In the genomic region with DNA sequence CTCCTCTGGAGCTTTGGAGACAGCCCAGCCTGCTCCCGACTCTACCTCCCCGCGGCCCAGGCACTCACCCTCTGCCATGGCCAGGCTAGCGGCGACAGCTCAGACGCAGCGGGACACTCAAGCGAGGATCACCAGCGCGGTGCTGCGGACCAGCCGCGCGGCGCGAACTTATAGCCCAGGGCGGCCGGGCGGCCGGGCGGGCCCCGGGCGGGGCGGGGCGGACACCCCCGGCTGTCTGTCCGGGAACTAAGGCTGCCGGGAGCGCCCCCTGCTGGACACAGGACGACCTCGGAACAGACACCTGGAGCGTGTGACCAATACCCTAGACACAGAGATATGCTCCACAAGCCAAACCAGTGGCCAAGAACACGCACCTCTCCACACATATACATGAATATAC, we compare ENCODE assay signal across 8 mouse cellular contexts. TPM values are rescaled to one million over a fixed set of nuclear protein-coding genes. Genes with fewer than 3 reads are reported as not detected.
DNase-seq lines count a peak whose midpoint lies in the region; ATAC-seq and TF ChIP-seq lines count a peak whose summit lies in the region.

A gene (minus strand): TSS at position 214 of the 400 bp plus-strand sequence.

- H3K4me2 ChIP-seq in heart, embryonic 13.5 days: peak within 1 kb of the TSS; percentile 77
- H3K4me2 ChIP-seq in liver, embryonic 13.5 days: peak within 1 kb of the TSS; percentile 93
- H3K4me2 ChIP-seq in stomach, embryonic 14.5 days (replicated peaks; ENCODE audit: low read depth, low read length): peak within 1 kb of the TSS; percentile 68

- H3K4me3 ChIP-seq in C2C12 (ENCODE audit: insufficient read depth, poor library complexity, severe bottlenecking): no peak within 1 kb of the TSS
- peak within 1 kb of the TSS; percentile 79 for H3K4me3 ChIP-seq in erythroblast, embryonic 14.5 days (replicated peaks)
- H3K4me3 ChIP-seq in heart, embryonic 13.5 days: peak within 1 kb of the TSS; percentile 74
- H3K4me3 ChIP-seq in liver, embryonic 13.5 days (replicated peaks): peak within 1 kb of the TSS; percentile 83
- H3K4me3 ChIP-seq in stomach, embryonic 14.5 days (ENCODE audit: low read depth, low read length): peak within 1 kb of the TSS; percentile 49

- H3K36me3 ChIP-seq in C2C12 (ENCODE audit: control insufficient read depth, insufficient read depth): no peaks in the 10 kb centered on the region
- peaks cover 48% of the 10 kb centered on the region for H3K36me3 ChIP-seq in erythroblast, embryonic 14.5 days (ENCODE audit: control insufficient read depth)
- peaks cover 16% of the 10 kb centered on the region for H3K36me3 ChIP-seq in heart, embryonic 13.5 days
- H3K36me3 ChIP-seq in liver, embryonic 13.5 days: peaks cover 20% of the 10 kb centered on the region
- H3K36me3 ChIP-seq in stomach, embryonic 14.5 days (ENCODE audit: control insufficient read depth, insufficient read depth, low read length): peaks cover 6% of the 10 kb centered on the region; the same call in 1 of the 2 replicates

- peak within 1 kb of the TSS; percentile 99 for H3K27ac ChIP-seq in heart, embryonic 13.5 days (replicated peaks)
- H3K27ac ChIP-seq in liver, embryonic 13.5 days: peak within 1 kb of the TSS; percentile 98
- peak within 1 kb of the TSS; percentile 15; the same call in 1 of the 2 replicates for H3K27ac ChIP-seq in stomach, embryonic 14.5 days (ENCODE audit: low read length)

- peak; percentile 72 for TF ChIP-seq CTCF in C2C12 (IDR thresholded peaks at IDR 0.05; ENCODE audit: control insufficient read depth, insufficient read depth, insufficient read length)
- peak; percentile 68 for TF ChIP-seq CTCF in brain, embryonic 14.5 days (IDR thresholded peaks at IDR 0.05; ENCODE audit: borderline replicate concordance, extremely low read depth, insufficient read depth, insufficient read length)

- no peak within 1 kb of the TSS for H3ac ChIP-seq in C2C12 (ENCODE audit: control insufficient read depth, insufficient read length, low read depth)

- 1% methylated on average over 33 of the region's 33 CpGs for WGBS in heart, embryonic 13.5 days
- 1% methylated on average over 33 of the region's 33 CpGs for WGBS in liver, embryonic 13.5 days (ENCODE audit: insufficient replicate concordance)
- 2% methylated on average over 29 of the region's 33 CpGs for WGBS in stomach, embryonic 14.5 days

- H3K79me3 ChIP-seq in C2C12 (ENCODE audit: low read depth): no peaks in the 10 kb centered on the region

- H3K27me3 ChIP-seq in C2C12 (ENCODE audit: control insufficient read depth, insufficient read depth, insufficient read length): no peaks in the 10 kb centered on the region
- no peaks in the 10 kb centered on the region for H3K27me3 ChIP-seq in erythroblast, embryonic 14.5 days (ENCODE audit: control insufficient read depth)
- no peaks in the 10 kb centered on the region for H3K27me3 ChIP-seq in heart, embryonic 13.5 days (replicated peaks)
- H3K27me3 ChIP-seq in liver, embryonic 13.5 days: no peaks in the 10 kb centered on the region
- H3K27me3 ChIP-seq in stomach, embryonic 14.5 days (ENCODE audit: control insufficient read depth, insufficient read depth, low read length): no peaks in the 10 kb centered on the region

- peak; percentile 65 for DNase-seq in brain, embryonic 14.5 days (ENCODE audit: low read depth)
- peak; percentile 97 for DNase-seq in kidney, postnatal 10 days
- peak; percentile 90 for DNase-seq in liver, embryonic 13.5 days
- peak; percentile 67 to 84 for DNase-seq in natural killer cell, adult 2 months (ENCODE audit: low spot score in 2 of 2)

- H3K9me3 ChIP-seq in erythroblast, embryonic 14.5 days (ENCODE audit: control insufficient read depth, low read length): peaks cover 4% of the 10 kb centered on the region
- peaks cover 6% of the 10 kb centered on the region for H3K9me3 ChIP-seq in heart, embryonic 13.5 days
- peaks cover 5% of the 10 kb centered on the region for H3K9me3 ChIP-seq in liver, embryonic 13.5 days (replicated peaks)
- peaks cover 4% of the 10 kb centered on the region; the same call in 1 of the 2 replicates for H3K9me3 ChIP-seq in stomach, embryonic 14.5 days (ENCODE audit: control insufficient read depth, low read depth, low read length)

- H3K9ac ChIP-seq in heart, embryonic 13.5 days: peak within 1 kb of the TSS; percentile 95
- peak within 1 kb of the TSS; percentile 92 for H3K9ac ChIP-seq in liver, embryonic 13.5 days
- H3K9ac ChIP-seq in stomach, embryonic 14.5 days (replicated peaks; ENCODE audit: low read depth, low read length): peak within 1 kb of the TSS; percentile 40; the same call in 1 of the 2 replicates

- H3K4me1 ChIP-seq in erythroblast, embryonic 14.5 days (ENCODE audit: control insufficient read depth): peaks cover 77% of the 10 kb centered on the region
- peaks cover 52% of the 10 kb centered on the region for H3K4me1 ChIP-seq in heart, embryonic 13.5 days
- peaks cover 69% of the 10 kb centered on the region for H3K4me1 ChIP-seq in liver, embryonic 13.5 days (replicated peaks)
- peaks cover 34% of the 10 kb centered on the region for H3K4me1 ChIP-seq in stomach, embryonic 14.5 days (ENCODE audit: control insufficient read depth, insufficient read depth, low read length)

- H3K79me2 ChIP-seq in C2C12 (ENCODE audit: control insufficient read depth, insufficient read depth): no peaks in the 10 kb centered on the region

- TF ChIP-seq POLR2A in brain, embryonic 14.5 days (IDR thresholded peaks at IDR 0.05; ENCODE audit: borderline replicate concordance, extremely low read depth, insufficient read depth, insufficient read length, poor library complexity, severe bottlenecking): no peak

- ATAC-seq in heart, embryonic 13.5 days (ENCODE audit: extremely low read depth, insufficient number of reproducible peaks, low FRiP score, low TSS enrichment): peak; percentile 67
- ATAC-seq in liver, embryonic 13.5 days (ENCODE audit: low read depth): peak; percentile 62
- ATAC-seq in stomach, embryonic 14.5 days (ENCODE audit: insufficient number of reproducible peaks, insufficient read depth, low FRiP score, low read depth): peak; percentile 79

TF ChIP-seq in C2C12, 6 proteins besides CTCF, POLR2A, EP300 and RAD21:
- no peak for TF ChIP-seq CEBPB (IDR thresholded peaks at IDR 0.05; ENCODE audit: low read depth)
- TF ChIP-seq MAX (IDR thresholded peaks at IDR 0.05): no peak
- TF ChIP-seq USF1 (IDR thresholded peaks at IDR 0.05; ENCODE audit: low read depth): no peak
- TF ChIP-seq MYOD1 (IDR thresholded peaks at IDR 0.05; ENCODE audit: control insufficient read depth, insufficient read length, low read depth): no peak
- no peak for TF ChIP-seq MYOG (IDR thresholded peaks at IDR 0.05; ENCODE audit: control insufficient read depth, extremely low read depth, insufficient read length)
- TF ChIP-seq FOSL1 (IDR thresholded peaks at IDR 0.05; ENCODE audit: insufficient read depth, low read length, poor library complexity, severe bottlenecking): no peak
TF ChIP-seq in C2C12: peak in this region for 0.

RNA-seq across cellular contexts. Expression of the gene that starts here (rescaled TPM):
- 1.1 TPM for polyA plus RNA-seq in C2C12 (2012; fragmentation: generic; extraction: Trizol)
- 6.2 and 9.7 TPM in 2 replicates for polyA plus RNA-seq in brain, embryonic 14.5 days (2012; rRNA removed)
- 8.3 and 11.3 TPM in 2 replicates for polyA plus RNA-seq in erythroblast, embryonic 14.5 days (2012)
- 218 and 237 TPM in 2 replicates for polyA plus RNA-seq in heart, embryonic 13.5 days (2015; fragmentation: Nextera tagmentation; extraction: Ambion mirVana)
- 63.8 and 68.2 TPM in 2 replicates for polyA plus RNA-seq in liver, embryonic 13.5 days (2015; fragmentation: Nextera tagmentation; extraction: Ambion mirVana)
- 56.0 and 63.4 TPM in 2 replicates for polyA plus RNA-seq in stomach, embryonic 14.5 days (2014; fragmentation: Nextera tagmentation; extraction: Ambion mirVana)

Comparison
In these comparisons a context has a peak if more than half of its experiments do, and no peak if none do; other contexts are left out.
1. H3K27ac ChIP-seq: peak in every context shown above with its lines; median percentile 99 in heart, embryonic 13.5 days; 98 in liver, embryonic 13.5 days; 15 in stomach, embryonic 14.5 days.
2. H3K9ac ChIP-seq: peak in every context shown above with its lines; median percentile 95 in heart, embryonic 13.5 days; 92 in liver, embryonic 13.5 days; 40 in stomach, embryonic 14.5 days.